Mouse (Mus musculus) retina, embryonic 14.5 days (tissue): ENCODE results near the gene Atoh8.

Source experiments
- DNase-seq: peaks from one replicate; pipeline ENCODE4 v3.0.0-alpha.2; 2015; ENCODE audit warnings: low spot score

Gene Atoh8

GRCm38 (mm10) chr6:72158966-72159764, 76.2 kb downstream of the Atoh8 start:
- no peak for DNase-seq
